Mouse (Mus musculus) kidney, postnatal 4 days (tissue): Measurements from ENCODE around the gene Sparc.
"Not testable (repeated sequence)": the region's sequence is repeated elsewhere in the genome, so short reads cannot be mapped to it uniquely, and the experiment has no call there.

Source experiments
- DNase-seq, 2 experiments: peaks; one replicate each; pipeline ENCODE4 v3.0.0; 2021; ENCODE audit warnings: mixed read lengths in 2 of 2

The Sparc gene

GRCm38 (mm10) chr11:55436089-55436488 is 13.1 kb upstream of the Sparc start:
- DNase-seq, result no peak

GRCm38 (mm10) chr11:55432981-55433380 is 10.0 kb upstream of the Sparc start:
- no peak for DNase-seq

- no peak for DNase-seq
Observed at GRCm38 (mm10) chr11:55429973-55430372, 7.0 kb upstream of the Sparc start.

GRCm38 (mm10) chr11:55428186-55429012 is 5.4 kb upstream of the Sparc start:
- DNase-seq, result peak; percentile 93 to 96

- DNase-seq, result no peak
Observed at GRCm38 (mm10) chr11:55424746-55425360, 1.9 kb upstream of the Sparc start.

GRCm38 (mm10) chr11:55423756-55424155 is 773 bp upstream of the Sparc start:
- peak in 1 of 2 experiments; percentile 49 for DNase-seq

- DNase-seq, result peak; percentile 81 to 87
Observed at GRCm38 (mm10) chr11:55419678-55420307, 3.2 kb downstream of the Sparc start.

- no peak for DNase-seq
Observed at GRCm38 (mm10) chr11:55419296-55419677, 3.7 kb downstream of the Sparc start.

GRCm38 (mm10) chr11:55418704-55419061 is 4.3 kb downstream of the Sparc start:
- DNase-seq, result no peak

GRCm38 (mm10) chr11:55417898-55418703 is 4.9 kb downstream of the Sparc start:
- DNase-seq, result peak; percentile 62 to 77

GRCm38 (mm10) chr11:55416609-55417265 is 6.2 kb downstream of the Sparc start:
- DNase-seq, result peak in 1 of 2 experiments; percentile 54

- DNase-seq, result not testable (repeated sequence)
Observed at GRCm38 (mm10) chr11:55415731-55416130, 7.3 kb downstream of the Sparc start.

- DNase-seq, result peak; percentile 59 to 70
Observed at GRCm38 (mm10) chr11:55415036-55415704, 7.8 kb downstream of the Sparc start.

- peak; percentile 55 to 67 for DNase-seq
Observed at GRCm38 (mm10) chr11:55414314-55414713, 8.7 kb downstream of the Sparc start.

GRCm38 (mm10) chr11:55413416-55413796 is 9.6 kb downstream of the Sparc start:
- no peak for DNase-seq

GRCm38 (mm10) chr11:55412680-55413415 is 10.1 kb downstream of the Sparc start:
- no peak for DNase-seq

- DNase-seq, result no peak
Observed at GRCm38 (mm10) chr11:55412034-55412433, 10.9 kb downstream of the Sparc start.

GRCm38 (mm10) chr11:55410502-55410901 is 12.5 kb downstream of the Sparc start:
- no peak for DNase-seq

GRCm38 (mm10) chr11:55410005-55410404 is 13.0 kb downstream of the Sparc start:
- DNase-seq, result no peak

GRCm38 (mm10) chr11:55407133-55407532 is 15.8 kb downstream of the Sparc start:
- no peak for DNase-seq
